Mouse (Mus musculus): Measurements from ENCODE around the gene Cryab.
A peak's percentile ranks its signal among the peaks of the same experiment; 100 is the strongest.

Gene Cryab

DNA sequence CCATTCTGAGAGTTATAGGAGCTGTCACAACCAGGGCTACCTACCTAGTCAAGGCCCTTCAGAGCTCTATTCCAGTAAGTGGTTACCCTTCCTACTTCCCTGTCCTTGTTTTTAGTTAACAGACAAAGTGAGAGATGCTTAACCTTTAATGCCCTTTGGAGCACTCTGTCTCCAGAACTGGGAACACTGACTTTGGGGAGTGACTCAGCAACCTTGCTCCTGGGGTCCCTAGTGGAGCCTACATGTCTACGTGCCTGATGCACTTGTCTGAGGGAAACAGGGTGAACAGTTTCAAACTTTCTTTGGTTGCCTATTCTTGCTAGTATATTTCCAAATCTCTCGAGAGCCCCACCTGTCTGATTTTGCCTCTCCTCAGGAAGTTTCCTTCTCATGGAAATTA lies 8.4 kb upstream of the Cryab start:
- DNase-seq, result no peak

DNA sequence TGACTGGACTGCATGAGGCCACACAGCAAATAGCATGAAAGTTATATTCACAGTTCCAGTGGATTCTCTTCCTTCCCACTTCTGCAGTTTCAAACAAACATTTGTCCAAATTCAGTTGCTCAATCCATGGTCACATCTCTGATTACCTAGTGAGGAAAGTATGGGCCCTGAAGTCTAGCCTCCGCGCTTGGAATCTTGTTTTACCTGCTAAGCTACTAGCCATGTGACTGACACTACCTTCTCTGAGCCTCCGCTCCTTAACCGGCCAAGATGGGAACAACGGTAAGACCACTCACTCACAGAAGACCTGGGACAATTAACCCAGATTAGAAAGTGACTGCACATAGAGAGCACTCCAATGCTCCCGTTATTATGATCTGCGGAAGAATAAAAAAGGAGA lies 5.3 kb upstream of the Cryab start:
- DNase-seq, result no peak

DNA sequence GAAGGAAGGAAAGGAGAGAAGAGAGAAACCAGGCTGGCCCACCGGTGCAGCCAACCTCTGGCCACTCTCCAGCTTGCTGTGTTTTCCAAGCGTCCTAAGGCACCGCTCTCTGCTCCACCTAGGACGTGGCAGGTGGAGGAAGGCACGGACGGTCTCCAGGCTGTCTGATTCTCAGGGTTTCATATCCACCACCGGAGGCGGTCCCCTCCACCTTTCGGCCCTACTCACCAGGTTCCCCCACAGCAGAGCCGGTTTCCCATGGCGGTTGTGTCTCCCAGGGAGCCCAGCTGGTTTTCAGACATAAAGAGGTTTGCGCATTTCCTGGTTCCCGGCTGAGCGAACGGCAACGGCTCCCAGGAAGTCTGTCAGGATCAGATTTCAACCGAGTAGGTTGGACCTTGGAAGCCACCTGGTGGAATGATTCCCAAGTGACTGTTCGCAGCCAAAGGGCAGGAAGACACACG lies 4.9 kb upstream of the Cryab start, which contains the start of gene 2310030G06Rik:
TSS of gene 2310030G06Rik (minus strand) at position 323 of the 464 bp plus-strand sequence.
- peak; percentile 80 for DNase-seq

DNA sequence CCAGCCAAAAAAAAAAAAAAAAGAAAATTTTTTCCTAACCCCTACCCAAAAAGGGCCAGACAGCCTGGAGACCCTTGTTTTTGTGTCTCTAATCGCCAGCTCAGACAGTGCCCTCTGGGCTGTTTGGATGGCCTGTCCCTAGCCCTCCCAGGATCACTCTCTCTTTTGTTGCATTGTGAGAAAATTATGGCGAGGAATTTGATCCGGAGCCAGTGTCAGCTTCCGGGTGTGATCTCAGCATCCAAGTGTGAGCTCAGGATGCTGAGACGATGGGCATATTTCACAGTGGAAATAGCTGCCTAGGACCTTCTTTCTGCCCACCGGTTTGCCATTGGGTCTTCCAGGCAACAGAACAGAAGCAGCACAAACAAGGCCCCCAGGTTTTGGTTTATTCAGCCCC lies 419 bp upstream of the Cryab start:
- no peak for DNase-seq

DNA sequence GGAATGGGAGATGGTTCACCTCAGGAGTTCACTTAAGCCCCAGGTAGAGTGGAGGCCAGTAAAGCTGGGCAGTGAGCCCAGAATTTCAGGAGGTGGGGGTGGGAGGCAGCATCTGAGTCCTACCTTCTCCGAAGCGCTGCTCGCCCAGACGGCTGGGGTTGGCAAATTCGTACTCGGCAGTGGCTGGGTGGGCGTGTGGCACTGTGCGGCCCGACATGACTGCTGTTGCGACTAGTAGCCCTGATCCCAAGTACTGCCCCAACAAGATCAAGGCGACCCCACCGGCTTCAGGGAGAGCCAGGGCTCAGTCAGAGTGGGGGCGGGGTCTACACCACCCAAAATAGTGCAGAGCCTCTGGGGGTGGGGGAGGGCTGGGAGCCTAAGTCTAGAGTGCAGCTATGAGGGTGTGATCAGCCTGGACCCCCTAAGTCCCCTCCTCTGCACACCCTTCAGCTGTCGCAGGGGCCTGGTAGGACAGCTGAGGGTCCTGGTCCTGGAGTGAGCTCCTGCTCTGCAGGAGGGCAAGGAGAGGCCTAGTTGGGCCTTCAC lies 1.0 kb downstream of the Cryab start, which contains the start of gene Hspb2:
TSS of gene Hspb2 (minus strand) at position 301 of the 549 bp plus-strand sequence.
- DNase-seq, result peak; percentile 61

DNA sequence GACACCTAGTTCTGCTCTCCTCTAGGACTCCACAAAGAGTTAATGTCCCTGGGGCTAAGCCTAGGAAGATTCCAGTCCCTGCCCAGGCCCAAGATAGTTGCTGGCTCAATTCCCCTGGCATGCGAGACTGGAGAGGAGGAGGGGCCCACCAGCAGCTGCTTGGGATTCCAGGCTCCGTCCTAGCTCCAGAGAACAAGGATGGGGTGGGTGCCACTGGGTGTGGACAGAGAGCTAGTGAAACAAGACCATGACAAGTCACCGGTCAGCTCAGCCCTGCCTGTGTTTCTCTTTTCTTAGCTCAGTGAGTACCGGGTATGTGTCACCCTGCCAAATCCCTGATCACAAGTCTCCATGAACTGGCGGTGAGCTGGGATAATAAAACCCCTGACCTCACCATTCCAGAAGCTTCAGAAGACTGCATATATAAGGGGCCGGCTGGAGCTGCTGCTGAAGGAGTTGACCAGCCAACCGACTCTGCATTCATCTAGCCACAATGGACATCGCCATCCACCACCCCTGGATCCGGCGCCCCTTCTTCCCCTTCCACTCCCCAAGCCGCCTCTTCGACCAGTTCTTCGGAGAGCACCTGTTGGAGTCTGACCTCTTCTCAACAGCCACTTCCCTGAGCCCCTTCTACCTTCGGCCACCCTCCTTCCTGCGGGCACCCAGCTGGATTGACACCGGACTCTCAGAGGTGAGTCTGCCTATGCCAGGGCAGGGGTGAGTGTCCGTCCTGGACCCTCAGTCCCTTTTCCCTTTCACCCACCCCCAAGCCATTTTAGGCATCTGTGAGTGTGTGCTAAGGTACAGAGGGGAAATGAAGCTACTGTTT lies 1.9 kb downstream of the Cryab start:
- peak; percentile 85 for DNase-seq

DNA sequence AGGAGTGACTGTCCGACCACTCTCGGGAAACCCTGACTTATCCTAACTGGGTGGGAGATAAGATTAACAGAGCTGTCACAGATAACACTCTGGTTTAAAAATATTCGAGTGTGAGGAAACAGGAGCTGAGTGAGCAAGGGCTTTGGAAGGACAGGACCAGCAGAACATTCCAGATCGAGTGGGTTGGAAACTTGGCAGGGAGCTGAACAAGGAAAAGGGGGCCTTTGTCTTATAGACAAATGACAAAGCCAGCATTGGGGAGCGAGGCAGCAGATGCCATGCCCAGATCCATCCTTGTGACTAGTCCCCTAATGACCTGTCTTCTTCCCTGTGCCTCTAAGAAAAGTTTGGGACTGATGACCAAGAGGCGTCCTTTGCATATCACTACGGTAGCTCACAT lies 2.8 kb downstream of the Cryab start:
- no peak for DNase-seq

DNA sequence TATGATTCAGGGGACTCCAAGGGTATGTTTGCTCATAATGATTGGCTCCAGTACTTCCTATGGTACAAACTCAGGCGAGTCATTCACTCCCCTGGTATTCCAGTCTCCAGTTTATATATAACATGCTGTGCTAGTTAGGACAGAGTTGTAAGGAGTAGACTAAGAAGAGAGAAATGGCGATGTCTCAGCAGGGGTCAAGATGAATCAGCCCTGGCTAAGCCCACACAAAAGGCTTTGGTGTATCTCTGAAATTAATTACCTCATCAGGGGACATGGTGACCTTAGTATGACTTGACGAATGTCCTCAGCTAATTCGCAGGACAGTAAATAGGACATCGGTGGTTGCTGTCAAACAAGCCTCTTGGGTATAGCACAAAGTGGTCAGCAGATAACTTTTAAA lies 5.6 kb downstream of the Cryab start:
- DNase-seq, result no peak

DNA sequence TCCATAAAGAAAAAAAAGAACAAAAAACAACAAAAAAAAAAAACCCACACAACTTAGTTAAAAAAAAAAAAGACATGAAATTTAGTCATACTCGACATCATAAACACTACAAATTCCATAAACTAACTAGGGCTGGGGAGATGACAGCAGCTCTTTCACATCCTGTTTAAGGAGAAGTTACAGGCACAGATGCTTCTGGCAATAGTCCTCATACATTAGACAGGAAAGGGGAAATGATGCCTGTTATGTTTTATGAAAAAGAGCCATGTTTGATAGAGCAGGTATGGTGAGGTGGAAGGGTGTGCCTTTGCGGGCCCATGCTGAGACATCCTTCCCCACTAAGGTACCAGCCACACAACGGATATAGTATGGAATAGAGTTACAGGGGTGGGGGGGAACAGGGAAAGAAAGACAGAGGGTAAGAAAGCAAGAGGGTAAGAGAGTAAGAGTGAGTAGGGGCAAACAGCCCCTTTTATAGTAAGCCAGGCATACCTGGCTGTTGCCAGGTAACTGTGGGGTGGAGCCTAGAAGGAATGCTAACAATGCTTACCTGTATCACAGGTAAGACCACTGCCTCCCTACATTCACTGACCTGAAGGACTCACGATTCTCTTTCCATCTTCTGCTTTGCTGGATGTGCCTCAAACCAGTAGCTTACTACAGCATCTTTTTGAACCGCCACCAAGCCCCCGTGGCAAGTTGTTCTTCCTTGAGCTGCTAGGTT lies 10.6 kb downstream of the Cryab start:
- DNase-seq, result no peak

DNA sequence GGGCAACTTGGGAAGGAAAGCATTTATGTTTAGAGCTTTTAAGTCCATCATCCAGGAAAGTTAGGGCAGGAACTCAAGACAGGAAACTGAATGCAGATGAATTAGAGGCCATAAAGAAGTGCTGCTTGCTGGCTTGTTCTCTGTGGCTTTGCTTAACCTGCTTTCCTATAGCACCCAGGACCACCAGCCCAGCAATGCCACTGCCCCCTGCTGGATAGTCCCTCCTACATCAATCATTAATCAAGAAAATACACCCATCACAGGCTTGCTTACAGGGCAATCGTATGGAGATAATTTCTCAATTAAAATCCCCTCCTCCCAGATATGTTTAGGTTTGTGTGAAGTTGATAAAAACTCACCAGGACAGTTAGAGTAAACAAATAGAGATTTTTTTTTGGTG lies 12.2 kb downstream of the Cryab start:
- DNase-seq, result peak; percentile 44

DNA sequence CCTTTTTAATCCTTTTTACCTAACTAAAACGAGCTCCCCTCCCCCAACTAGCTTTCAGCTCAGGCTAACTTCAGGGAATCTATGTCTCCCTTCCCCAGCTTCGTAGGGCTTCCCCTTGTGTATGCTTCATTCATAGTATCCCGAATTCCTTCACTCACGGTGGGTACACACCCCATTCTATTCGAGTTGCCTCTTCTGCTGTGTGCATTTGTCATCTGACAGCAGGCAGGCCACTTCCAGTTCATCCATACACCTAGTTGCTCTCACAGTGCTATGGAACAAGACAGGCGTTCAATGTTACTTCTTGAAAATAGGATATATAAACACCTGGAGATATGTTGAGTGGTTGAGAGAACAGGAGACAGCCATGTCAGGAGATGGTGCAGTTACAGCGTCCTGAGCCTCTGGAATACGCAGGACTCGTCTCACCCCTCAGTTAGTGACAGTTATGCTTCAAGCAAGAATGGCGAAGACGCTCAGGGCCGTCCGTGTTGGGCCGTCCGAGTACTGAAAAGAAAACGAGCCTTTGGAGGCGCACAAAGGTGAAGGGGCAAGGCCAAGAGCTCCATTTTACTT lies 16.5 kb downstream of the Cryab start:
- no peak for DNase-seq

DNA sequence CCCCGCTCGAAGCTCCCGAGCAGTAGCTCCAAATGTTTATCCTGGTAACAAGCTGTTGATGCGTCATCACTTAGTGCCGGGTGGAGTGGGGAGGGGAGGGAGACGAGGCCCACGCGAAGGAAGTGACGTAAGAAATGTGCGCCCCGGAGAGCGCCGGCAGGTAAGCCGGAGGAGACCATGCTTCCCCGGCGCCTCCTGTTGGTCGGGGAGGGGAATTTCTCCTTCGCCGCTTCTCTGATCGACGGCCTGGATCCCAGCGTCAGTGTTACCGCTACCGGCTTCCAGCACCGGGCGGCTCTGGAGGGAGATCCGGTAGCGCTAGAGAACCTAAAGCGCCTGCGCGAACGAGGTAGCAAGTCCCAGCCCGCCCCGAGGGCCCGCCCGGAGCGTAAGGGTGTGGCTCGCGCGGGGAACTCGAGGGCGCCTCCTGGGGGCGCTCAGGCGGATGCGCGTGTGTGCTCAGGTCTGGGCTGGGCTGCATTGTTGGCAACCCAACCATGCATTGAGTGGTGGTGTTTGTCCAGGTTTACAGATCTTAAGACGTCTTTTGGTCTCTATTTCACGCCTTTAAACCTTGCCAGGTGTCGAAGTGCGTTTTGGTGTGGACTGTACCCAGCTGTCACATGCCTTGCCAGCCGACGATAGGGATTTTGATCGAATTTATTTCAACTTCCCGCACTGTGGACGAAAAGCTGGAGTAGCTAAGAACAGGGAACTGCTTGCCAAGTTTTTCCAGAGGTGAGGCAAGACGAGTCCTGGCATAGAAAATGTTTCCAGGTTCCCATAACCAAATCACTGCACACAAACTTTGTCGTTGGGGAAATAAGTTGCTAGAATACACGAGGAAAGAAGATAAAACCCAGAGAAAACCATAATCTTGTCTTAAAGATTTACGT lies 17.2 kb downstream of the Cryab start, which contains the start of gene Fdxacb1:
TSS of gene Fdxacb1 (plus strand) at position 130 of the 896 bp plus-strand sequence.
- peak; percentile 99 for DNase-seq

DNA sequence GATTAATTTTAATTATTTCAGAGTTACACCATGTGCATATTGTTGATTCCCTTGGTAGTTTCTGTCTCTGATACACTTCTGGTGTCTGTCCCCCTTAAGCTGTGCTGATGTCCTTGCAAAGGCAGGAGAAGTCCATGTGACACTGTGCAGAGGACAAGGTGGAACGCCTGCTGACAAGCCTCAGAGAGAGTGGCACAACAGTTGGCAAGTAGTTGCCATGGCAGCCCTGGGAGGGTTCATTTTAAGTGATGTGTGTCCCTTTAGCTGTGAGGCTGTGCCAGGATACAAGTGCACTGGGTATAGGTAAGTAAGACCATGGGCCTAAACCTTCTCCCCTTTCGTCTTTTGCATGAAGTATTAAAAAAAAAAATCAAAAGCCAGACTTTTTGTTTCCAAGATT lies 18.9 kb downstream of the Cryab start:
- DNase-seq, result no peak

DNA sequence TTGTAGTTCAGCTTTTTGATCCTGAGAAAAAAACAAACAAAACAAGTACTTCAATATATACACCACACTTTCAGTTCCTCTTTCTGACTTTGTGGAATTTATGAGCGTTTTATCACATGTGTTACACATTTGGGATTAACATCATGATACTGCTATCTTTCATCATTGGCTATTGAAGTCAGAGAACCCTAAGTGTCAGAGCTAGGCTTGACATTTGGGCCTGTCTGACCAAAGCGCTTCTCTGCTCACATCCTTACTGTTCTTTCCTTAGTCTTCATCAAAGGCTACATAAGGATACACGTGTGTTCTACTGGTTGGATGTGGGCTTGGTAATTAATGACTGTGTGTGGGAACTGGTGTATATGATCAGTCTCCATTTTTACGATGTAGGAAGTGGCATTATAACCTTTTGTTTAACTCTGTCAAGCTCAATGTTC lies 22.9 kb downstream of the Cryab start:
- no peak for DNase-seq

DNA sequence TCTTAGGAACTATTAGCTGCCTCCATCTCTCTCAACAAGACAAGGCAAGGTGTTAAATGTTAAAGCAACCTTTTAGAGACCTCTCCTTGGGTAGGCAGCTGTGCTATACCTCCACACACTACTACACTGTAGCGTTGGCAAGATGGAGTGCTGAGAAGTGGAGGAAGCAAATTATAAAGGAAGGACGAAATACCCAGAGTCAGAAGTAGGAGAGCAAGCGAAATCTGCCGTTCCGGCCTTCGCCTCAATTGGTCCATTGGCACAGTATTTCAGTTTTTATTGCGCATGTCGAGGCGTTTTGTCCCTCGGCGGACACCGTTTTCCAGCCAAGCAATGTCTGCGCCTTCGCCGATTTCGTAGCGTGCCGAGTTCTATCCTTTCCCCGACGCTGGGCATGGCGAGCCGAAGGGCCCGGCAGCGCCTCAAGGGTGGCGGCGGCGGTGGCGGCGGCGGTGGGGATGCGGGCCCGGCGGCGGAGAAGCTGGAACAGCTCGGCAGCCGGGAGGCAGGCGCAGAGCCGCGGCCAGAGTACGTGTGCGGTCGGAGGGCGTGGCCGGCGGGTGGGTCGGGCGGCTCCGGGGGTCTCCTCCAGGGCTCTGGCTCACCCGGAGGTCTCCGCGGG lies 24.0 kb downstream of the Cryab start, which contains the start of the genes Alg9 and 1110032A03Rik:
TSS of gene Alg9 (plus strand) at position 29 of the 622 bp plus-strand sequence.
TSS of gene 1110032A03Rik (minus strand) at position 530 of the 622 bp plus-strand sequence.
- DNase-seq, result peak; percentile 94

DNA sequence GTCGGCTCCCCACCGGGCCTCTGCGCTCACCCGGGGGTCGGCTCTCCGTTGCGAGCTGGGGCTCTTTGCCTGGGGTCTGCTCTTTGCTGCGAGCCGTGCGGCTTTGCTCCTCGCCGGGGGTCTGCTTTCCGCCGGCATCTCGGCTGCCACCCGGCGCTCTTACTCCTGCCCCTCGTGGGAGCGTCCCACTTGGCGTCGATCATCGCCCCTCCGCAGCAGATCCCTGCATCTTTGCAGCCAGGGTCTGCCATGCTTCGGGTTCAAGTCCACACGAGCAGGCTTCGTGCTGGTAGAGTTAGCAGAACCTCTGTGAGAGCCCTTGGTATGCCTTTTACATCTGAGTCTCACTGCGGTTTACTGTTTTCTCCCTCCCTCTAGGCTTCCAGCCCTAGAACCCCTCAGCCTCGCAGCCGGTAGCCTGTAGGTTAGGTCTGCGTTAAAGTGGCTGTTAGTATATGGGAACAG lies 24.6 kb downstream of the Cryab start:
- DNase-seq, result no peak

DNA sequence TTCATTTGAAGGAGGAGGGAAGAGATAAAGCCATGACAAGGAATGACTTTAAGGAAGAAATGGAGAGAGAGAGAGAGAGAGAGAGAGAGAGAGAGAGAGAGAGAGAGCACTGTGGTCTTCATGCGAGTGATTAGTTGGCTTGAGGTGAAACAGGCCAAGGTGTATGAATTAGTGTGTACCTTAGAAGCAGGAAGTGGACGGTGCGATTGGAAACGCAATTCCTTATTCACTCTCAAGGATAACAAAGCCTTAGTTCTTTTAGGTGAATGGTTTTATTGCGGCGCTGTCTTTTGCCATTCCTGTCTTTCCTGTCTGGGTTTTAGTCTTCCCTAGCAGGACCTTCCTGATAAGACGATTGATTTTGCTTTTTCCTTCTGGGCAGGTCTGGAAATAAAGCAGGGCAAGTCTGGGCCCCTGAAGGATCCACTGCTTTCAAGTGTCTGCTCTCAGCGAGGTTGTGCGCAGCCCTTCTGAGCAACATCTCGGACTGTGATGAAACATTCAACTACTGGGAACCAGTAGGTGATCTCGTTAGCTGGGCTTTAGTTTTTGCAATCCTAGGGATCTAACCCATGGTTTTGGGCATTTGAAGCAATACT lies 25.1 kb downstream of the Cryab start:
- DNase-seq, result no peak

DNA sequence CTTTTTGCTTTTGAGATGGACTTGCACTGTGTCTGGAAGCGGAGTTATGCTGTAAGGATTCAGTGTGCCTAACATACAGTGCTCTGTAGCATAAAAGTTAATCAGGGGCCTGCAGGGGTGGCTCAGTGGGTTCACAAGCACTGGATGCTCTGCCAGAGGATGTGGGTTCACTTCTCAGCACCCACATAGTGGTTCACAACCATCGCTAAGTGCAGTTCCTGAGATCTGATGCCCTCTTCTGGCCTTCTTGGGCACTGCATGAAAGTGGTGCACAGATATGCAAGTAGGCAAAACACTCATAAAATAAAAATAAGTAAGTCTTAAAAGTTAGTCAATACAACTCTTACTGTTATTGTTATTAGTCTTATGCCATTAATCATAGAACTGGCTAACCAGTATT lies 31.0 kb downstream of the Cryab start:
- peak; percentile 55 for DNase-seq

DNA sequence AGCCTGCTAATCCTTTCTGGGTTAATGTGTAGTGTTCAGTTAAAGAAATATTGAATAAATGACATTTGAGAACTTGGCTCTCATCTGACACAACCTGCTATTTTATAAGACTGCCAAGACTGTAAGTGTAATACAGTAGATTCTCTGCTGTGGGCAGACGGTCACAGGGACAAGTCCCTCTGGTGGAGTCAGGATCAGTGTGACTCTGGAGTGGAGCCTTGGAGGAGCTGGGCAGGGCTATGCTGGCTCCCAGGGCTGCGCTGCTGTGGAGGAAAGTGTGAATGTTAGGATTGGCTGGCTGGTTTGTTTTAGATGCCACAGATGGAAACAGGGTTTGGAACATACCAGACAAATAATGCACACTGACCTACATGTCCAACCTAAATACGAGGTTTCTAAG lies 44.1 kb downstream of the Cryab start:
- DNase-seq, result no peak

DNA sequence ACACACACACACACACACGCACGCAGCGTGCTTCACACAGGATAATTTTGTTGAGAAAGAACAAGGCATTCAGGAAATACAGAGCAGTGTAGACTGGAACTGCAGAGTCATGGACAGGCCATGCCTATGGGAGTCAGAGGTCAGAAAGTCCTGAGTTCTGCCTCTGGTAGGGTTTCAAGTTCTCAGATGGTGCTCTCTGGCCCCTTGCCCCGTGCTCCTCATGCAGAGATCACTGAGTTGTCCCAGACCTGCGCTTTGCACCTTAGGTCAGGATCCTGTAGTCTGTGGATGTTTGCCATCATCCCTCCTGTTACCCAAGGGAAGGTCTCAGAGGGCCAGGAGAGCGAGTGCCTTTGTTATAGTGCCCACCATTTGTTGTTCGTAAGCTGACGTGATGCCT lies 45.7 kb downstream of the Cryab start:
- no peak for DNase-seq

DNA sequence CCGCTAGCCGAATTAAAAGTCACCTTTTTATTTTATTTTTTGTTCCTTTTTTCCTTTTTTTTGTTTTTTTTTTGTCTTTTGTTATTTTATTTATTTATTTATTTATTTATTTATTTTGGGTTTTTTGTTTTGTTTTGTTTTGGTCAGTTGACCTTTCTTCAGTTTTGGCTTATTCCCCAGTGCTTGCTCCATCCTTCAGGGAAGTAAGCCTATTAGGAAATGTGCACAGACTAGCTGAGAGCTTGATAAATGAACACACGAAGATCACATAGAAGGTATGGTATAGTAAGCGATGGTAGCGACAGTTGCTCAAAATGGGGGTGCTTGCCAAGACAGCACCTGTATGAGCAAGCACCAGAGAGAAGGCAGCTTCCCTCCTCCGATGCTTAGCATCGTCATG lies 46.5 kb downstream of the Cryab start:
- no peak for DNase-seq

All from kidney, postnatal 10 days (tissue).